Mouse (Mus musculus) kidney, adult 2 months (tissue): ENCODE measurements around the gene Stx3.

Experiments
- CTCF ChIP-seq: fragments of 200-500 bp; conservative IDR thresholded peaks from 2 replicates; pipeline ENCODE4 v1.5.1; 2011; ENCODE audit warnings: low read depth, mild to moderate bottlenecking, control low read depth, low read length, moderate library complexity, mixed read lengths; ENCODE audit not compliant: insufficient read depth, insufficient read length
- POLR2A ChIP-seq: fragments of 200-500 bp; IDR thresholded peaks from one replicate; pipeline ENCODE4 v1.6.1; 2011; ENCODE audit warnings: low read depth, low read length, control low read depth

GRCm38 (mm10) chr19:11777191-11777865 lies 41.9 kb downstream of the Stx3 start:
- TF ChIP-seq CTCF = peak; percentile 58
- TF ChIP-seq POLR2A = no peak
